Mouse (Mus musculus) urinary bladder, postnatal 4 days (tissue): Measurements from ENCODE around the gene Atxn7l1.

Experiments used
- DNase-seq, 2 experiments: peaks; one replicate each; pipeline ENCODE4 v3.0.0; 2021 to 2022; ENCODE audit warnings: low spot score in 2 of 2

The Atxn7l1 gene

GRCm38 (mm10) chr12:33182428-33183137 lies 35.1 kb downstream of the Atxn7l1 start:
- no peak for DNase-seq

- DNase-seq, result no peak
These were observed 35.7 kb downstream of the Atxn7l1 start for GRCm38 (mm10) chr12:33183138-33183627.

- DNase-seq, result no peak
These were observed 36.6 kb downstream of the Atxn7l1 start for GRCm38 (mm10) chr12:33184137-33184536.

- no peak for DNase-seq
These were observed 37.6 kb downstream of the Atxn7l1 start for GRCm38 (mm10) chr12:33185046-33185445.

- no peak for DNase-seq
These were observed 38.8 kb downstream of the Atxn7l1 start for GRCm38 (mm10) chr12:33186331-33186730.

GRCm38 (mm10) chr12:33190133-33190532 lies 42.6 kb downstream of the Atxn7l1 start:
- DNase-seq, result no peak

- DNase-seq, result no peak
These were observed 43.1 kb downstream of the Atxn7l1 start for GRCm38 (mm10) chr12:33190633-33191032.

GRCm38 (mm10) chr12:33193408-33193901 lies 46.0 kb downstream of the Atxn7l1 start:
- peak in 1 of 2 experiments; percentile 25 for DNase-seq

- no peak for DNase-seq
These were observed 47.7 kb downstream of the Atxn7l1 start for GRCm38 (mm10) chr12:33195175-33195574.

GRCm38 (mm10) chr12:33197287-33197686 lies 49.8 kb downstream of the Atxn7l1 start:
- no peak for DNase-seq

- no peak for DNase-seq
These were observed 50.3 kb downstream of the Atxn7l1 start for GRCm38 (mm10) chr12:33197746-33198145.

- no peak for DNase-seq
These were observed 53.6 kb downstream of the Atxn7l1 start for GRCm38 (mm10) chr12:33201068-33201467.

GRCm38 (mm10) chr12:33201491-33202210 lies 54.2 kb downstream of the Atxn7l1 start:
- no peak for DNase-seq

- no peak for DNase-seq
These were observed 57.8 kb downstream of the Atxn7l1 start for GRCm38 (mm10) chr12:33205255-33205654.

GRCm38 (mm10) chr12:33206300-33206699 lies 58.8 kb downstream of the Atxn7l1 start:
- DNase-seq, result no peak

- no peak for DNase-seq
These were observed 63.4 kb downstream of the Atxn7l1 start for GRCm38 (mm10) chr12:33210856-33211255.

GRCm38 (mm10) chr12:33218215-33218859 lies 70.8 kb downstream of the Atxn7l1 start:
- no peak for DNase-seq

GRCm38 (mm10) chr12:33219436-33219835 lies 71.9 kb downstream of the Atxn7l1 start:
- no peak for DNase-seq

- no peak for DNase-seq
These were observed 72.6 kb downstream of the Atxn7l1 start for GRCm38 (mm10) chr12:33220081-33220480.

- DNase-seq, result no peak
These were observed 73.1 kb downstream of the Atxn7l1 start for GRCm38 (mm10) chr12:33220509-33221051.

- no peak for DNase-seq
These were observed 74.7 kb downstream of the Atxn7l1 start for GRCm38 (mm10) chr12:33222187-33222586.

- no peak for DNase-seq
These were observed 77.6 kb downstream of the Atxn7l1 start for GRCm38 (mm10) chr12:33225117-33225541.
